Mouse (Mus musculus): ENCODE measurements around the gene Mipol1. TPM values are rescaled to one million over a fixed set of nuclear protein-coding genes. Genes with fewer than 3 reads are reported as not detected.

Mipol1 gene
- polyA plus RNA-seq, 1 experiment from 2014 or later, result 5.8 TPM

DNA sequence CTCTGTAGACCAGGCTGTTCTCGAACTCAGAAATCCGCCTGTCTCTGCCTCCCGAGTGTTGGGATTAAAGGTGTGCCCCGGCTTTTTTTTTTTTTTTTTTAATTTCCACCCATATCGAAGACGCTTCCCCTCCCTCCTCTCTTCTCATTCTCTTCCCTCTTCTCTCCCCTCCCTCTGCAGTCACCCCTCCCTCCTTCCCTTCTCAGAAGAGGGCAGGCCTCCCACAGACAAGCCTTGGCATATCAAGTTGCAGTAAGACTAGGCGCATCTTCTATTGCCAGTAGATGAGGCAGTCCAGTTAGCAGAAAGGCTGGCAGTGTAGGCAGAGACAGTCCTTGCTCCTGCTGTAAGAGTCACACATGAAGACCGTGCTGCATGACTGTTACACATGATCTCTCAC, 2.5 kb upstream of the Mipol1 start:
- Histone ChIP-seq H3K9ac (ENCODE audit: low read length) (no peak overlapping the region), H3K4me1 (ENCODE audit: control insufficient read depth, insufficient read depth, low read length) (peaks cover 5% of the 10 kb centered on the region; the same call in 1 of the 2 replicates), H3K27ac (ENCODE audit: low read depth, low read length) (no peak overlapping the region), H3K4me3 (ENCODE audit: low read depth, low read length) (no peak overlapping the region), H3K27me3 (ENCODE audit: control insufficient read depth, insufficient read depth, low read length) (no peaks in the 10 kb centered on the region), H3K4me2 (ENCODE audit: low read depth) (no peak overlapping the region), H3K9me3 (ENCODE audit: control insufficient read depth, low read length) (no peaks in the 10 kb centered on the region), H3K36me3 (ENCODE audit: control insufficient read depth, insufficient read depth, low read length) (no peaks in the 10 kb centered on the region)
- DNase-seq (ENCODE audit: low spot score) (no peak), ATAC-seq (ENCODE audit: insufficient read depth, low FRiP score, low TSS enrichment) (no peak)
- 88% methylated on average over 4 of the region's 8 CpGs for WGBS

DNA sequence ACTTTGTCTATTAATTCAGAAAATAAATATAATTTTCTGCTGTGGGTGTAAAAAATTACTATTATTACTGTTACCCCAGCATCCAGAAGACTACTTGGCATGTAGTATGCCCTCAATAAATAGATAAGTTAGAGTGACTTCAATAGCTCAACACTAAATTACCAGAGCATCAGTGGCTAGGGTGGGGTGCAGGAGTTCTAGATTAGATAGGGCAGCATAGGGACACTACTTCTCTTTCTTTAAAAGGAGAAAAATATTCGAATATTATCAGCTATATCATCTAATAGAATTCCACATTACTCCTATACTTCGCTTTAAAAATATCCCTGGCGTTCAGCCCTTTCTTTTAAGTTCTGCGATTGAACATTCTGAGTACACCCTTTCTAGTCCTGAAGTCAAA, 524 bp upstream of the Mipol1 start:
- H3K9me3 ChIP-seq (ENCODE audit: control insufficient read depth, low read length), result no peaks in the 10 kb centered on the region
- no peaks in the 10 kb centered on the region for H3K27me3 ChIP-seq (ENCODE audit: control insufficient read depth, insufficient read depth, low read length)
- H3K9ac ChIP-seq (ENCODE audit: low read length), result peak overlapping the region; percentile 91
- H3K4me3 ChIP-seq (ENCODE audit: low read depth, low read length), result peak overlapping the region; percentile 76
- no peak for DNase-seq (ENCODE audit: low spot score)
- WGBS, result 39% methylated on average over 4 of the region's 4 CpGs
- H3K27ac ChIP-seq (ENCODE audit: low read depth, low read length), result no peak overlapping the region
- peak; percentile 8; the same call in 1 of the 2 replicates for ATAC-seq (ENCODE audit: insufficient read depth, low FRiP score, low TSS enrichment)
- peak overlapping the region; percentile 63 for H3K4me2 ChIP-seq (ENCODE audit: low read depth)
- H3K4me1 ChIP-seq (ENCODE audit: control insufficient read depth, insufficient read depth, low read length), result peaks cover 5% of the 10 kb centered on the region; the same call in 1 of the 2 replicates
- no peaks in the 10 kb centered on the region for H3K36me3 ChIP-seq (ENCODE audit: control insufficient read depth, insufficient read depth, low read length)

DNA sequence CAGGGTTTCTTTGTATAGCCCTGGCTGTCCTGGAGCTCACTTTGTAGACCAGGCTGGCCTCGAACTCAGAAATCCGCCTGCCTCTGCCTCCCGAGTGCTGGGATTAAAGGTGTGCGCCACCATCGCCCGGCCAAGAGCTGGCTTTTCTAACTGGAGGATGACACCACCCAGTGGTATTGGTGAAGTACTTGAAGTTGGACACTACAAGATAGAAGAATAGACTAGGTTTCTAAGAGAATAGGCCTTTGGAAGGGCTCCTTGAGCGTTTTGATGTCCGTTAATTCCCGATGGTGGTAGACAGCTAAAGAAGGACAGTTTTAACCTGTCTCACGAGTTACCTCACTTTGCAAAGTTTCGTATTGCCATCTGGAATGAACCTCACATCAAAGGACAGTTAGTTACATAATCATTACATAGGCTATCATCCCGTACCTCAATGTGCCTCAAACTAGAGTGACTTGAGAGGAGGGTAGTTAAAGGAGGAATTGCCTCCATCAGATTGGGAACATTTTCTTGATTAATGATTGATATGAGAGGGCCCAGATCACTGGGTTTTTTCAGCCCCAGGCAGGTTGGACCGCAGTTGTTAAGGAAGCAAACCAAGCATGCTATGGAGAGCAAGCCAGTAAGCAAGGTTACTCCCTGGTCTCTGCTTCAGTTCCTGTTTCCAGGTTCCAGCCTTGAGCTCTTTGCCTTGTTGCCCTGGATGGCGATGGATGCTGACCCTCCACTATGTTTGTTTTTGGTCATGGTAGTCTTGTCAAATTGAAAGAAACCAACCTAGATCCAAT, 1.1 kb downstream of the Mipol1 start:
- DNase-seq (ENCODE audit: low spot score) (peak; percentile 32), ATAC-seq (ENCODE audit: insufficient read depth, low FRiP score, low TSS enrichment) (peak; percentile 16; the same call in 1 of the 2 replicates)
- Histone ChIP-seq H3K9ac (ENCODE audit: low read length) (no peak overlapping the region; the same call in 1 of the 2 replicates), H3K27ac (ENCODE audit: low read depth, low read length) (no peak overlapping the region), H3K4me1 (ENCODE audit: control insufficient read depth, insufficient read depth, low read length) (peaks cover 5% of the 10 kb centered on the region; the same call in 1 of the 2 replicates), H3K27me3 (ENCODE audit: control insufficient read depth, insufficient read depth, low read length) (no peaks in the 10 kb centered on the region), H3K4me3 (ENCODE audit: low read depth, low read length) (peak overlapping the region; percentile 76), H3K4me2 (ENCODE audit: low read depth) (peak overlapping the region; percentile 63), H3K9me3 (ENCODE audit: control insufficient read depth, low read length) (no peaks in the 10 kb centered on the region), H3K36me3 (ENCODE audit: control insufficient read depth, insufficient read depth, low read length) (no peaks in the 10 kb centered on the region)
- 74% methylated on average over 14 of the region's 14 CpGs for WGBS

DNA sequence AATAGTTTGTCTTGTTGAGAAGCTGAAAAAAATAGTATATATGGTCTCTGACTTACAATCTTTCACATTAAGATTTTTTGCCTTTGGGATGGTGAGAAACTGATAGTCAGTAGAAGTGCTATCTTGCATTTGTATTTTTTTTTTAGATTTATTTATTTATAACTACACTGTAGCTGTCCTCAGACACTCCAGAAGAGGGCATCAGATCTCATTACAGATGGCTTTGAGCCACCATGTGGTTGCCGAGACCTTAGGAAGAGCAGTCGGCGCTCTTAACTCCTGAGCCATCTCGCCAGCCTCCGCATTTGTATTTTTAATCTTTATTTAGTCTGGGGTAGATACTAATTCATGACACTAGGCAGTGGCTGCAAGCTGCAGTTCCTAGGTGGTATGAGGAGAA, 3.2 kb downstream of the Mipol1 start:
- H3K27me3 ChIP-seq (ENCODE audit: control insufficient read depth, insufficient read depth, low read length), result no peaks in the 10 kb centered on the region
- peaks cover 5% of the 10 kb centered on the region; the same call in 1 of the 2 replicates for H3K4me1 ChIP-seq (ENCODE audit: control insufficient read depth, insufficient read depth, low read length)
- no peak overlapping the region for H3K9ac ChIP-seq (ENCODE audit: low read length)
- DNase-seq (ENCODE audit: low spot score) (no peak), ATAC-seq (ENCODE audit: insufficient read depth, low FRiP score, low TSS enrichment) (no peak)
- H3K36me3 ChIP-seq (ENCODE audit: control insufficient read depth, insufficient read depth, low read length), result peaks cover 2% of the 10 kb centered on the region; the same call in 1 of the 2 replicates
- 88% methylated on average over 5 of the region's 5 CpGs for WGBS
- no peak overlapping the region for H3K27ac ChIP-seq (ENCODE audit: low read depth, low read length)
- no peaks in the 10 kb centered on the region for H3K9me3 ChIP-seq (ENCODE audit: control insufficient read depth, low read length)
- H3K4me3 ChIP-seq (ENCODE audit: low read depth, low read length), result no peak overlapping the region
- no peak overlapping the region for H3K4me2 ChIP-seq (ENCODE audit: low read depth)

DNA sequence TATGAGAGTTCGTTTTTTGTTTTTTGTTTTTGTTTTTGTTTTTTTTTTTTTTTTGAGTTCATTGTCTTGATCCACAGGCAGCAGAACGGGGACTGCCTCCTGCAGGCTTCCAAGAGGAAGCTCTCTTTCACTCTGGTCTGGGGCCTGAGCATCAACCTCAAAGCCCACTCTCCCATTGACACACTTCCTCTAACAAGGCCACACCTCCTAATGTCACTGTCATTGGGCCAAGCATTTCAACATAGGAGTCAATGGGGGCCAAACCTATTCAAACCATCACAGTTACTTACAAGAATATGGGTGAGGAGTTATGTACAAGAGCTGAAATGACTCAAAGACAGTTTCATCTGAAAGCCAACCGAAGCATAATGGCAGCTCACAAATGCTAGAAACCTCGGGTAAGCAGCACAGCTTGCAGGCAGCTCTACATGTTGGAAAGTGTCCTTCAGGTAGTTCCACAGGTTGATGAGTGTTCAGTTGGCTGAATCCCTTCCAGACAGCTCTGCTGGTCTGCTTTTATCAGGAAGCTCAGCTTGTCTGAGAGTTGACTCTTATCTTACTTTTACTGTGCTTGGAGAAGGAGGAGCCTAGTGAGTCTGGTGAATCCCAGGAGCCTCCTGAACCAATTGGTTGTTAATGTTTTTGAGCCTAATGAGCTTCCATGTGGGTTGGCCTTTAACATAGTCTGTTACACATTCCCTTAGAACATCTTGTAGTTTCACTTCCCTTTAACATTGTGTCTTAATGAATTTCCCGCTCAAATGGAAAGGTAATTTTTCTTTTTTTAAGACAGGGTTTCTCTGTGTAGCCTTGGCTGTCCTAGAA, 13.7 kb downstream of the Mipol1 start:
- DNase-seq (ENCODE audit: low spot score) (no peak), ATAC-seq (ENCODE audit: insufficient read depth, low FRiP score, low TSS enrichment) (no peak)
- peaks cover 4% of the 10 kb centered on the region for H3K36me3 ChIP-seq (ENCODE audit: control insufficient read depth, insufficient read depth, low read length)
- no peaks in the 10 kb centered on the region for H3K27me3 ChIP-seq (ENCODE audit: control insufficient read depth, insufficient read depth, low read length)
- H3K4me1 ChIP-seq (ENCODE audit: control insufficient read depth, insufficient read depth, low read length), result no peaks in the 10 kb centered on the region
- no peak overlapping the region for H3K27ac ChIP-seq (ENCODE audit: low read depth, low read length)
- H3K9ac ChIP-seq (ENCODE audit: low read length), result no peak overlapping the region
- WGBS, result 90% methylated on average over 5 of the region's 5 CpGs
- no peaks in the 10 kb centered on the region for H3K9me3 ChIP-seq (ENCODE audit: control insufficient read depth, low read length)
- no peak overlapping the region for H3K4me3 ChIP-seq (ENCODE audit: low read depth, low read length)
- no peak overlapping the region for H3K4me2 ChIP-seq (ENCODE audit: low read depth)

DNA sequence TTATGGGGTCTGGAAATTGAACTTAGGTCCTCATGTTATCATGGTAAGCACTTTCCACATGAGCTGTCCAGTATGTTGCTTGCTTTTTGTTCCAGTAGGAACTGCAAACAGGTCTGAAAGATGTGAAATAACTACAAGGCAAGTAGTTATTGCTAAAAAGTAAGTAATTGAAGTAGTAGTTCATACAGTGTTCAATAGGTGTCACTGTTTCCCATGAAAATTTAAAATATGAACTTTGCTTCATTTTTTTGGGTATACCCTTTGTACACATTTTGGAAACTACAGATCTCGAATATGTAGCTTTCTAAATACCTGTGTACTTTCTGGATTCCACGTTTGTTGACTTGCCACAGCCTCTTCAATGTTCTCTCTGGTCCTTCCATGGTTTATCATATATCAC, 28.3 kb downstream of the Mipol1 start:
- DNase-seq (ENCODE audit: low spot score), result no peak
- 63% methylated on average over 2 of the region's 2 CpGs for WGBS
- H3K9me3 ChIP-seq (ENCODE audit: control insufficient read depth, low read length), result no peaks in the 10 kb centered on the region
- H3K27me3 ChIP-seq (ENCODE audit: control insufficient read depth, insufficient read depth, low read length), result no peaks in the 10 kb centered on the region
- H3K4me1 ChIP-seq (ENCODE audit: control insufficient read depth, insufficient read depth, low read length), result no peaks in the 10 kb centered on the region
- no peak for ATAC-seq (ENCODE audit: insufficient read depth, low FRiP score, low TSS enrichment)
- no peaks in the 10 kb centered on the region for H3K36me3 ChIP-seq (ENCODE audit: control insufficient read depth, insufficient read depth, low read length)
- H3K27ac ChIP-seq (ENCODE audit: low read depth, low read length), result no peak overlapping the region
- no peak overlapping the region for H3K9ac ChIP-seq (ENCODE audit: low read length)
- no peak overlapping the region for H3K4me2 ChIP-seq (ENCODE audit: low read depth)
- H3K4me3 ChIP-seq (ENCODE audit: low read depth, low read length), result no peak overlapping the region

DNA sequence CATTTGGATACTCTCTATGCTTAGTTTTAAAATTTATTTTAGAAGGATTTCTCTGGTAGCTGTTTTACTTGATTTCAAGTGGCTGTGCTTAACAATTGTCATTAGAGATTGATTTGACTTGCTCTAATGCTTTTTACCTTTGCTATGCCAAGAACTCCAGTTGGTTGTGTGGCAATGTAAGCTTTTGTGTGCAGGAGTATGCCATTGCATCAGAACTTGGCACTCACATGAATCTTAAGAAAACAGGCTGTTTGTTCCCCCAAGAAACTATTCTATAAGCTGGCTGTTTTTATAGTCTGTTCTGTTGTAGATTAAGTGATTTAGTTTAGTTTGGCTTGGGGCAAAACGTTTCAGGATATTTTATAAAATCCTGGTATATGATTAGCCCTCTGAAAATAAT, 45.2 kb downstream of the Mipol1 start:
- Histone ChIP-seq H3K4me2 (ENCODE audit: low read depth) (no peak overlapping the region), H3K27me3 (ENCODE audit: control insufficient read depth, insufficient read depth, low read length) (no peaks in the 10 kb centered on the region), H3K27ac (ENCODE audit: low read depth, low read length) (no peak overlapping the region), H3K4me3 (ENCODE audit: low read depth, low read length) (no peak overlapping the region), H3K36me3 (ENCODE audit: control insufficient read depth, insufficient read depth, low read length) (no peaks in the 10 kb centered on the region), H3K9me3 (ENCODE audit: control insufficient read depth, low read length) (no peaks in the 10 kb centered on the region), H3K4me1 (ENCODE audit: control insufficient read depth, insufficient read depth, low read length) (no peaks in the 10 kb centered on the region), H3K9ac (ENCODE audit: low read length) (no peak overlapping the region)
- ATAC-seq (ENCODE audit: insufficient read depth, low FRiP score, low TSS enrichment), result no peak
- 93% methylated on average over 1 of the region's 1 CpGs for WGBS
- DNase-seq (ENCODE audit: low spot score), result no peak

DNA sequence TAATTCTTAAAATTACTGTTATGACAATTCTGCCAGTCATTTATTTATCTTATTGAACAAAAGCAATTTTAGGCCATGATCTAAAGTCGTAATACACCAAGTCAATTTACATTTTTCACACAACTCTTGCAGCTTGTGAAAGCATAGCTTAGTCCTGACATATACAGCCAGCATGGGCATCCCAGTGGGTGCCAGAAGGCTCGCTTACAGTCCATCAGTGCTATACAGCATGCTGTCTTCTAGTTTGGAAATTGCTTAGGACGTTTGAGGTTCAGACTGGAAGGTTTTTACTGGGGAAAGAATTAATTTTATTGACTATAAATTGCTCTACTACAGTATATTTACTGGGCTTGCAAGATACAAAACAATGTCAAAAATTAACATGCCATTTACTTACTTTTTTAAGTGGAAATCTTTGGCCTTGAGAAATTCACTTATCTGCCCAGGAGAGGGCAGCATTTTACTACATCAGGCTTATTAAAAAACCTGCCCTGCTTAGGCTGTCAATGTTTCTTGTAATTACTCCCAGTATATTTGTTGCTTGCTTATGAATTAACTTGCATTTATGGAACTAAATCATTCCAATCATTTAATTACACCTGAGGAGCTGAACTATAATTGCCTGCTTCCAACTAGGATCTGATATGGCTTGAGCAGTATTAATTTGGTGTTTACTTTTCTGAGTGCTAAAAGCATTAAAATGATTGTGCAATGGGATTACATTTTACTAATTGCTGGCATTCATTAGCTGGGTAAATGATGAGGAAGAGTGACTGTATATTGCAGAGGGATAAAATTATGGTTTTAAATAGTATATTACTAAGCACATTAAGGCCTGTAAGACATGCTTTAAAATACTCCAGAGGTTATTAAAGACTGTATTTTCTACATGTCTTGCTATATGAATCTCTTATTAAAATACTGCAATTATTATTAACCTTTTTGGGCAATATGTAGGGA, 51.2 kb downstream of the Mipol1 start:
- H3K36me3 ChIP-seq (ENCODE audit: control insufficient read depth, insufficient read depth, low read length), result no peaks in the 10 kb centered on the region
- no peak overlapping the region for H3K27ac ChIP-seq (ENCODE audit: low read depth, low read length)
- DNase-seq (ENCODE audit: low spot score) (peak; percentile 29), ATAC-seq (ENCODE audit: insufficient read depth, low FRiP score, low TSS enrichment) (no peak)
- H3K27me3 ChIP-seq (ENCODE audit: control insufficient read depth, insufficient read depth, low read length), result no peaks in the 10 kb centered on the region
- no peaks in the 10 kb centered on the region for H3K9me3 ChIP-seq (ENCODE audit: control insufficient read depth, low read length)
- no peak overlapping the region for H3K4me2 ChIP-seq (ENCODE audit: low read depth)
- WGBS, result 52% methylated on average over 3 of the region's 3 CpGs
- H3K4me3 ChIP-seq (ENCODE audit: low read depth, low read length), result no peak overlapping the region
- no peaks in the 10 kb centered on the region for H3K4me1 ChIP-seq (ENCODE audit: control insufficient read depth, insufficient read depth, low read length)
- H3K9ac ChIP-seq (ENCODE audit: low read length), result no peak overlapping the region
